Mouse (Mus musculus) heart, embryonic 15.5 days (tissue): ENCODE measurements at regions not wholly inside any gene's neighbourhood (a gene's known extent, or its start where the extent isn't known, plus 50 kb on each side); places are given as distances from the start of the nearest gene placed in this dataset.
"Not testable (repeated sequence)": the region's sequence is repeated elsewhere in the genome, so short reads cannot be mapped to it uniquely, and the experiment has no call there.

ENCODE experiments used
- ATAC-seq: fragments of 200-750 bp; cut with Nextera tagmentation; replicated peaks from 2 replicates; pipeline ENCODE4 v1.8.0; 2017; ENCODE audit warnings: low read depth, moderate TSS enrichment; ENCODE audit not compliant: insufficient number of reproducible peaks, insufficient read depth, low FRiP score
- H3K27ac ChIP-seq: fragments of 300-500 bp; sonication (generic); 2 replicates; pipeline ENCODE4 v1.5.1; 2015; ENCODE audit warnings: mild to moderate bottlenecking, inconsistent platforms
- H3K27me3 ChIP-seq: fragments of 300-500 bp; sonication (generic); 2 replicates; pipeline ENCODE4 v1.6.1; 2015; ENCODE audit warnings: inconsistent platforms
- H3K36me3 ChIP-seq: fragments of 300-500 bp; sonication (generic); 2 replicates; pipeline ENCODE4 v1.6.1; 2015; ENCODE audit warnings: mild to moderate bottlenecking, inconsistent platforms
- H3K4me1 ChIP-seq: fragments of 300-500 bp; sonication (generic); replicated peaks from 2 replicates; pipeline ENCODE4 v1.6.1; 2015; ENCODE audit warnings: inconsistent platforms
- H3K4me2 ChIP-seq: fragments of 300-500 bp; sonication (generic); 2 replicates; pipeline ENCODE4 v1.6.1; 2015; ENCODE audit warnings: inconsistent platforms, mild to moderate bottlenecking, moderate library complexity
- H3K4me3 ChIP-seq: fragments of 300-500 bp; sonication (generic); 2 replicates; pipeline ENCODE4 v1.5.1; 2015; ENCODE audit warnings: mild to moderate bottlenecking, inconsistent platforms
- H3K9ac ChIP-seq: fragments of 300-500 bp; sonication (generic); 2 replicates; pipeline ENCODE4 v1.6.1; 2015; ENCODE audit warnings: mild to moderate bottlenecking, inconsistent platforms
- H3K9me3 ChIP-seq: fragments of 300-500 bp; sonication (generic); replicated peaks from 2 replicates; pipeline ENCODE4 v1.6.1; 2016; ENCODE audit warnings: inconsistent platforms
- WGBS: fragments of 180-500 bp; shearing (Covaris S2); methylation state at CpG from one replicate; pipeline ENCODE4 v1.1.7; 2015; ENCODE audit warnings: mixed read lengths; 5-methylcytosine and 5-hydroxymethylcytosine counted together

- H3K27me3 ChIP-seq, H3K9ac ChIP-seq, ATAC-seq, H3K4me3 ChIP-seq, H3K9me3 ChIP-seq, H3K4me1 ChIP-seq, H3K4me2 ChIP-seq, H3K36me3 ChIP-seq, H3K27ac ChIP-seq: not testable (repeated sequence)
- 54% methylated on average over 1 of the region's 1 CpGs for WGBS
Measured at GRCm38 (mm10) chr14:37412583-37412982, 277.5 kb upstream of the Ghitm start.

GRCm38 (mm10) chr14:37371972-37372371, 236.9 kb upstream of the Ghitm start:
- H3K9me3 ChIP-seq: no peaks in the 10 kb centered on the region
- no peak overlapping the region for H3K4me2 ChIP-seq
- H3K27ac ChIP-seq: no peak overlapping the region
- H3K4me3 ChIP-seq: no peak overlapping the region
- no peak for ATAC-seq
- WGBS: 75% methylated on average over 1 of the region's 1 CpGs
- H3K36me3 ChIP-seq: no peaks in the 10 kb centered on the region
- no peak overlapping the region for H3K9ac ChIP-seq
- H3K27me3 ChIP-seq: no peaks in the 10 kb centered on the region
- H3K4me1 ChIP-seq: no peaks in the 10 kb centered on the region

GRCm38 (mm10) chr14:37361896-37362295, 226.8 kb upstream of the Ghitm start:
- H3K9ac ChIP-seq: no peak overlapping the region
- no peaks in the 10 kb centered on the region for H3K9me3 ChIP-seq
- H3K36me3 ChIP-seq: no peaks in the 10 kb centered on the region
- no peak overlapping the region for H3K4me2 ChIP-seq
- H3K4me1 ChIP-seq: no peaks in the 10 kb centered on the region
- no peak for ATAC-seq
- no peaks in the 10 kb centered on the region for H3K27me3 ChIP-seq
- 57% methylated on average over 3 of the region's 3 CpGs for WGBS
- no peak overlapping the region for H3K27ac ChIP-seq
- H3K4me3 ChIP-seq: no peak overlapping the region

- H3K27ac ChIP-seq: no peak overlapping the region
- H3K9ac ChIP-seq: no peak overlapping the region
- no peak for ATAC-seq
- H3K4me1 ChIP-seq: no peaks in the 10 kb centered on the region
- 33% methylated on average over 9 of the region's 9 CpGs for WGBS
- H3K27me3 ChIP-seq: no peaks in the 10 kb centered on the region
- H3K4me2 ChIP-seq: no peak overlapping the region
- H3K4me3 ChIP-seq: no peak overlapping the region
- no peaks in the 10 kb centered on the region for H3K36me3 ChIP-seq
- no peaks in the 10 kb centered on the region for H3K9me3 ChIP-seq
Measured at GRCm38 (mm10) chr14:37355968-37356704, 221.1 kb upstream of the Ghitm start.

GRCm38 (mm10) chr14:37323392-37323791, 188.3 kb upstream of the Ghitm start:
- Histone ChIP-seq H3K9ac (no peak overlapping the region), H3K4me1 (no peaks in the 10 kb centered on the region), H3K4me3 (no peak overlapping the region), H3K36me3 (no peaks in the 10 kb centered on the region), H3K4me2 (no peak overlapping the region), H3K27me3 (no peaks in the 10 kb centered on the region), H3K27ac (no peak overlapping the region), H3K9me3 (no peaks in the 10 kb centered on the region)
- 51% methylated on average over 4 of the region's 4 CpGs for WGBS
- ATAC-seq: no peak

- no peaks in the 10 kb centered on the region for H3K9me3 ChIP-seq
- H3K36me3 ChIP-seq: no peaks in the 10 kb centered on the region
- no peaks in the 10 kb centered on the region for H3K4me1 ChIP-seq
- H3K27me3 ChIP-seq: no peaks in the 10 kb centered on the region
- no peak overlapping the region for H3K4me2 ChIP-seq
- H3K9ac ChIP-seq: no peak overlapping the region
- 66% methylated on average over 7 of the region's 7 CpGs for WGBS
- H3K27ac ChIP-seq: no peak overlapping the region
- no peak for ATAC-seq
- no peak overlapping the region for H3K4me3 ChIP-seq
Measured at GRCm38 (mm10) chr14:37315239-37315895, 180.3 kb upstream of the Ghitm start.

GRCm38 (mm10) chr14:37313906-37314305, 178.8 kb upstream of the Ghitm start:
- H3K27me3 ChIP-seq: no peaks in the 10 kb centered on the region
- no peaks in the 10 kb centered on the region for H3K4me1 ChIP-seq
- no peak overlapping the region for H3K4me3 ChIP-seq
- no peak overlapping the region for H3K4me2 ChIP-seq
- no peak for ATAC-seq
- no peaks in the 10 kb centered on the region for H3K36me3 ChIP-seq
- H3K9me3 ChIP-seq: no peaks in the 10 kb centered on the region
- H3K27ac ChIP-seq: no peak overlapping the region
- no peak overlapping the region for H3K9ac ChIP-seq

GRCm38 (mm10) chr14:37312887-37313286, 177.8 kb upstream of the Ghitm start:
- Histone ChIP-seq H3K4me1 (no peaks in the 10 kb centered on the region), H3K4me3 (no peak overlapping the region), H3K9ac (no peak overlapping the region), H3K36me3 (no peaks in the 10 kb centered on the region), H3K4me2 (no peak overlapping the region), H3K27me3 (no peaks in the 10 kb centered on the region), H3K9me3 (no peaks in the 10 kb centered on the region), H3K27ac (no peak overlapping the region)
- ATAC-seq: no peak
- WGBS: 76% methylated on average over 3 of the region's 3 CpGs

- Histone ChIP-seq H3K4me2 (no peak overlapping the region), H3K9me3 (no peaks in the 10 kb centered on the region), H3K4me3 (no peak overlapping the region), H3K9ac (no peak overlapping the region), H3K4me1 (no peaks in the 10 kb centered on the region), H3K27me3 (no peaks in the 10 kb centered on the region), H3K27ac (no peak overlapping the region), H3K36me3 (no peaks in the 10 kb centered on the region)
- ATAC-seq: no peak
- 36% methylated on average over 2 of the region's 2 CpGs for WGBS
Measured at GRCm38 (mm10) chr14:37306622-37307274, 171.7 kb upstream of the Ghitm start.

GRCm38 (mm10) chr14:37298631-37299030, 163.6 kb upstream of the Ghitm start:
- Histone ChIP-seq H3K4me3 (no peak overlapping the region), H3K9ac (no peak overlapping the region), H3K27ac (no peak overlapping the region), H3K4me1 (no peaks in the 10 kb centered on the region), H3K9me3 (no peaks in the 10 kb centered on the region), H3K27me3 (no peaks in the 10 kb centered on the region), H3K36me3 (no peaks in the 10 kb centered on the region), H3K4me2 (no peak overlapping the region)
- ATAC-seq: no peak

GRCm38 (mm10) chr14:37296531-37296930, 161.5 kb upstream of the Ghitm start:
- no peak overlapping the region for H3K4me2 ChIP-seq
- H3K9ac ChIP-seq: no peak overlapping the region
- H3K9me3 ChIP-seq: no peaks in the 10 kb centered on the region
- no peak overlapping the region for H3K4me3 ChIP-seq
- no peak overlapping the region for H3K27ac ChIP-seq
- no peaks in the 10 kb centered on the region for H3K36me3 ChIP-seq
- WGBS: 39% methylated on average over 1 of the region's 1 CpGs
- no peaks in the 10 kb centered on the region for H3K27me3 ChIP-seq
- H3K4me1 ChIP-seq: no peaks in the 10 kb centered on the region
- ATAC-seq: no peak
